Mouse (Mus musculus) retina, postnatal 7 days (tissue): Measurements from ENCODE around the gene Neu3.

Experiments
- DNase-seq: peaks from one replicate; pipeline ENCODE4 v3.0.0-alpha.2; 2012; ENCODE audit warnings: low read depth, low spot score

Neu3 gene

DNA sequence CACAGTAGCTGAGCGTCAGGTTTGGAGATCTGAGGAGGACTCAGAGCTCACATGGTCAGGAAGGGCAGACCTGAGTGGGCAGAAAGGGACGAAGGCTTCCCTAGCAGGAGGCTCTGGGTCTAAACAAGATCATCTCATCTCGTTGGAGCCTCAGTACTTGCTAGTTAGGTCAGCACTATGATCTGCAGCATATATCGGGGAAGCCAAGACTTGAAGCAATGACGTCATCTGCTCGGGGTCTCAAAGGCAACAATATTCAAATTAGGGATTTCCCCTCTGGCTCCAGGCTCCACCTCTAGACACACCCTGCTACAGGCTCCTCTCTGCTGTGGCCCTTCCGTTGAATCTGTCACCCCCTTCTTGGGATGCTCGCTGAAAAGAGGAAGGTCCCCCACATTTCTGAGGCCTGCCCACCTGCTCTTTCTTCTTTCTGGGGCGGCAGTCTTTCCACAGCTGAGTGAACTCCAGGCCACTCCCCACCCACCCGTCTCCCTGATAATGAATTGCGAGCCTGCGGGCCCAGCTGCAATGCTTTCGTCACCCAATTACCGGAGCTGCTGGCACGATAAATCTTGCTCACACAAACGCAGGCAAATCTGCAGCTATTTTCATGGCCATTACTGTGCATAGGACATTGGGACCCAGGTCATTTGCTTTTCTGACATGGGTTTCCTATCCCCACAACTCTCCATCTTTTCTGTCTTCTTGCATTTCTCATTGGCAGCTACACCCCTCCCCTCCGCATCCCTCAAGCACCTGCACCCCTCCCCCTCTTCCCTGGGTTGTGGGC is 32.8 kb downstream of the Neu3 start:
- no peak for DNase-seq

DNA sequence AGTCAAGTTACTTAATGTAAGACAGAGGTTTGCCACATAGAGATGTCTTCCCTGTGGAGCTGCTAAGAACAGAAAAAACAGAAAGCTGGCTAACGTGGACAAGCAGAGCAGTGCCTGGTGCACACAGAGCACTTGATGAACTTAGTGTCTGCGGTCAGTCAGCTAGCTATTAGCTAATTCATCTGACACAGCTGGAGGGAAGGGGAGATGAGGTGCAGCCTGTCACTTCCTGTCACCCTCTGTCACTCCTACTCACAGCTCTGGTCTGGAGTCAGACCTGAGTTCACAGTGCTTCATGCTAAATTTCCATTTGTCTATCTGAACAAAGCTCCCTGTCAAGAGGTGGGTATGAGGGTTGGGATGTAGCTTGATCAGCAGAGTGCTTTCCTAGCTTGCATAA is 34.1 kb downstream of the Neu3 start:
- DNase-seq = no peak

DNA sequence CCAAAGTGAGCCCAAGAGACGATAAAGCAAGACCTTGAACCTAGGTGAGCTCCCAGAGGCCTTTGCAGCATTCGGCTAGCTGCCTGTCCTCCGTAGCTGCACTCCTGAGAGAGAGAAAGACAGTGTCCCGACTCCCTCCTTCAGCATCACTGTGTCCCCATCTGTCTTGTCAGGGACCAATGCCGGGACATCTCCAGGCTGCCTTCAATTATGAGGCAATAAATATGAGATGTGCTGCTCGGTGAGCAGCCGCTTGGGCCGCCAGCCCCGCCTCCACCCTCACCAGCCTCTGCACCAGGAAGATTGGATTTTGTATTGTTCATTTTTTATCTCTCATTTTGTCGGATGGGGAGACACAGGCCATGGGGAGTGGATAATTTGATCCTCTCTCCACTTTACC is 37.4 kb downstream of the Neu3 start:
- DNase-seq = no peak

GRCm38 (mm10) chr7:99788563-99788962 is 39.7 kb downstream of the Neu3 start:
- no peak for DNase-seq

DNA sequence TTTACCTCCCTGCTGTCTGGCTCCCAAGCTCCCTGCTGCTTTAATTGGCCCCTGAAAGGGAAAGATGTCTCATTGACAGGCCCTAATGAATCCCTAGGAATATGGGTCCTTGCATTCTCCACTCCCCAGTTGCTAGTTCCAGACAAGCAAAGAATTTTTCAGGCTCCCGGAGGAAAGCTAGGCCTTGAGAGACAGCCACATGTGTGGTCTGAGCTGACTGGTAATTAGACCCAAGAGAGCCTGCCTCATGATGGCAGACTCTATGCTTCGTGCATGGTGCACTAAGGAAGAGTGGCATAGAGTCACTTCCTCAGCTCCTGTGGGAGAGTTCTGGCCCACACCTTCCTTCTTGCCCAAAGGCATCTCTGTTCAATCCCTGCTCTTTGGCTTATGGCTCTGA is 40.3 kb downstream of the Neu3 start:
- DNase-seq = no peak

DNA sequence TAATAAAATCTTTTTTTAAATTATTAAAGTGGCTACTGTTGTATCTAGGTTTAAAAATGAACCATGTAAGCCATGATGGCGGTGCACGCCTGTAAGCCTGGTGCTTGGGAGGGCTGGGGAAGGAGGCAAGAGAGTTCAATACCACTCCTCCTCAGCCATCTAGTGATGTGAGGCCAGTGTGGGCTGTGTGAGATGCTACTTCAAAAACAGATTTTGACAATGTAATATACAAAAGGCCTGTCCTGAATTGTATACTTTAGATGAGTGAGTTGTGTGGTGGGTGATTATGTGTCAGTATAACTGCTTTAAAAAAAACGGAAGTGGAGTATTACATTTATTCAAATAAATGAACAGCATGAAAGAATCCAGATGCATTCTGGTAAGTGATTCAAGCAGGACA is 41.4 kb downstream of the Neu3 start:
- DNase-seq = no peak

GRCm38 (mm10) chr7:99785553-99785952 is 42.7 kb downstream of the Neu3 start:
- DNase-seq = no peak

DNA sequence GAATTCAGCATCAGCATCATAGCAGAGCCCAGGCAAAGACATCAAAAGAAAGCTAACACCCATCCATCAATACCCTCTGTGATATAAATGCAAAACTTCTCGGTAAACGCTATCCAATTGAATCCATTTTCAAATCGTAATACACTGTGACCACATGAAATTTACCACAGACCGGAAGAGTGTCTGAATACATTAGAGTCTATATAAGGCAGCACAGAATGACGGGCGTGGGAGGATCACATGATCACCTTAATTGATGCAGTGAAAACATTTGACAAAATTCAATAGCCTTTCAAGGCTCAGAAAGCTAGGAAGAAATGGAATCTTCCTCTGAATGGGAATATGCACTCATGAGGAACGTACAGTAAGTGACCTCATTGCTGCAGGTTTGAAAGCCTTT is 44.8 kb downstream of the Neu3 start:
- no peak for DNase-seq

DNA sequence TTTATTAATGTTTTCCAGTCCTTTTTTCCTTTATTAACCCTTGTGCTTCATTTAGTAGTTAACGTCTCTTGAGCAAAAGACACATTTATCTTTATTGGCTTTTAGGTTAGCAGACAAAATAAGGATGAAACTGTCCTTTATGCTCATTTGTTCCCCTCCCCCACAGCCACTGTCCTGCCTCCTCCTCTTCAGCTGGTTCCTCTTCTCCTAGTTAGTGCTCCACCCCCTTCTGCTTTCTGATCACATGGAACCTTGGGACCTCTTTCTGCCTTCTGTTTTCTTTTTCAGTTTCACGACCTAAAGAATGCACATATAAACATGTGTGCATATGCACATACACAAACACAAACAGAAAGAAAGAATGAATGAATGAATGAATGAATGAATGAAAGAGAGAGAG is 46.3 kb downstream of the Neu3 start:
- no peak for DNase-seq

DNA sequence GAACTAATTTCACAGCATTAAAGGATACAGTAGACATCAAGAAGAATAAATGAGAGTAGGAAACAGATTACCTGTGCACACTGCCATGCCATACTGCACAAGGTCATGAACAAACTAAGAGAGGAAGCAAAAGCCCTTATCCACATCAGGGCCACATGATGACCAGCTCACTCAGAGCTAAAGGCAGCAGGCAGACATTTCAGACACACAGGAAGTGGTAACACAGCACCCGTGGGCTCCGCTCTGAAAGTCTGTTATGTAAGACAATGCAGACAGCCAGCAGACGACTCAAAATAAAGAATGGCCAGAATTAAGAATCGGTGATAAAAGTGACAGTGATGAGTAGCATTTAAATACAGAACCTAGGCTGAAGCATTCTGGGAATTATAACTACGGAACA is 46.8 kb downstream of the Neu3 start:
- no peak for DNase-seq

DNA sequence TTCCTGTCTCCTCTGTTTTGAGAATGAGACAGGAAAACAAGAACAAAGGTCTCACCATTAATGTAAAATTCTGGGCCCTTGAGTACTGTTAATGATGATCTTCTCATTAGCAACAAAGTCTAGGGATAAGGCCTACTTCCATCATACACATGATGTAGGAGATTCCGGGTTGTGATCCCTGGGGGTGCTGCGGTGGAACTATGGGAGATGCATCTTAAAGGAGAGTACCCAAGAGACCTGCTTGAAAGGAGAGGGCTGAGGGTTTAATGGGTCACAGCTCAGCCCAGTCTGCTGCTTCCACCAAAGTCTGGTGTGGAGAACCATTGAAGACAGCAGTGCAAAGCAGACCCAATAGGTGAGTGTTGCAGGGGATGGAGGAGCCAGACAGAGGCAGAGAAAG is 65.0 kb downstream of the Neu3 start, which contains the start of gene Olfr521:
Gene Olfr521, plus strand, starts transcription at position 301 of the 400 bp plus-strand sequence.
- no peak for DNase-seq
